19 mouse cellular contexts compared by ENCODE assay signal in the genomic region with DNA sequence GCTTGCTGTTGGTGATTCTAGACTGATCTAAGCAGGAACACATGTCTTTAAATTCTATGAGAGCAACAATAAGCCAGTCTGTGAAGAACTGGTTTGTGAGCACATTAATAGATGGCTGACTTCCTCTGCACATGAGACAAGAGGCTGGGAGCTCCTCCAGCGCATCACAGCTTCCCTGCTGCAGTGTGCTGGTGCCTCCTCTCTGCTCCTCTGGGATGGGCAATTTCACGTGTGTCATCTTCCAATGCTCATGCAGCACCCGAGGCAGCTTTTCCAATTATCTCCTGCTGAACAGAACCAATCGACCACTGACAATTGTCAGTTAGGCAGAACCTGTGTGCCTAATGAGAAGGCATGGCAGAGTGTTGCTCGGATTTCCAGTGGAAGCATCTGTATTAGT.
DNase-seq lines count a peak whose midpoint lies in the region; ATAC-seq lines count a peak whose summit lies in the region.
"Had no signal": no experiment of that assay in that cellular context is flagged by ENCODE, and none has a peak within 500 bp of the region (broad histone marks: within the 10 kb centered on the region; RNA-seq: fewer than 3 reads in every experiment).

No protein-coding gene starts in this region.

- H3K27ac ChIP-seq in hindbrain, embryonic 14.5 days = peak overlapping the region; percentile 48; the same call in 1 of the 2 replicates
- H3K27ac ChIP-seq in hindbrain, embryonic 12.5 days = no peak overlapping the region
- no peak overlapping the region for H3K27ac ChIP-seq in forebrain, embryonic 16.5 days (ENCODE audit: low read length)
- H3K27ac ChIP-seq in neural tube, embryonic 14.5 days (ENCODE audit: low read depth, low read length) = 0 out of 2 replicates have a peak overlapping the region, but pooled peaks have one; percentile 28
- H3K27ac ChIP-seq: embryonic facial prominence, embryonic 12.5 days; heart, adult 2 months; liver, embryonic 12.5 days; lung, embryonic 15.5 days had no signal

- H3K4me1 ChIP-seq in hindbrain, embryonic 14.5 days (replicated peaks; ENCODE audit: control insufficient read depth, insufficient read depth, low read length) = peaks cover 8% of the 10 kb centered on the region
- H3K4me1 ChIP-seq in hindbrain, embryonic 12.5 days = peaks cover 4% of the 10 kb centered on the region; the same call in 1 of the 2 replicates
- peaks cover 4% of the 10 kb centered on the region for H3K4me1 ChIP-seq in forebrain, embryonic 16.5 days (replicated peaks; ENCODE audit: control insufficient read depth, insufficient read depth, low read length)
- H3K4me1 ChIP-seq in neural tube, embryonic 14.5 days (ENCODE audit: control insufficient read depth, insufficient read depth, low read length) = no peaks in the 10 kb centered on the region
- H3K4me1 ChIP-seq: kidney, embryonic 15.5 days; liver, embryonic 12.5 days; stomach, embryonic 15.5 days had no signal

- no peaks in the 10 kb centered on the region for H3K27me3 ChIP-seq in hindbrain, embryonic 14.5 days (ENCODE audit: control insufficient read depth, insufficient read depth, low read length)
- H3K27me3 ChIP-seq in hindbrain, embryonic 12.5 days = no peaks in the 10 kb centered on the region
- H3K27me3 ChIP-seq in forebrain, embryonic 16.5 days (replicated peaks; ENCODE audit: control insufficient read depth, insufficient read depth, low read length) = no peaks in the 10 kb centered on the region
- no peaks in the 10 kb centered on the region for H3K27me3 ChIP-seq in neural tube, embryonic 14.5 days (ENCODE audit: control insufficient read depth, insufficient read depth, low read length)
- H3K27me3 ChIP-seq: embryonic facial prominence, embryonic 12.5 days; kidney, embryonic 15.5 days; limb, embryonic 12.5 days; liver, embryonic 12.5 days; lung, embryonic 15.5 days; stomach, embryonic 15.5 days had no signal

- peak; percentile 77 for ATAC-seq in hindbrain, embryonic 14.5 days (ENCODE audit: low FRiP score)
- no peak; the same call in 1 of the 2 replicates for ATAC-seq in hindbrain, embryonic 12.5 days (ENCODE audit: low FRiP score)
- ATAC-seq in forebrain, embryonic 16.5 days = 0 out of 2 replicates have a peak, but pooled peaks have one; percentile 31
- peak; percentile 74 for ATAC-seq in neural tube, embryonic 14.5 days (ENCODE audit: low read depth)
- ATAC-seq: liver, embryonic 12.5 days had no signal

- H3K9ac ChIP-seq in hindbrain, embryonic 14.5 days = no peak overlapping the region
- H3K9ac ChIP-seq in hindbrain, embryonic 12.5 days = no peak overlapping the region
- H3K9ac ChIP-seq in forebrain, embryonic 16.5 days (replicated peaks; ENCODE audit: low read depth, low read length) = no peak overlapping the region
- H3K9ac ChIP-seq in neural tube, embryonic 14.5 days (replicated peaks; ENCODE audit: low read depth, low read length) = no peak overlapping the region
- H3K9ac ChIP-seq: embryonic facial prominence, embryonic 12.5 days; kidney, embryonic 15.5 days; limb, embryonic 12.5 days; liver, embryonic 12.5 days; lung, embryonic 15.5 days; stomach, embryonic 15.5 days had no signal

- DNase-seq in hindbrain, embryonic 14.5 days (ENCODE audit: low spot score) = peak; percentile 33
- DNase-seq in brain, adult 2 months (ENCODE audit: low read depth, low spot score) = peak; percentile 21
- no peak for DNase-seq in spleen, postnatal 10 days (ENCODE audit: low spot score in 2 of 2)
- no peak for DNase-seq in heart, postnatal 4 days
- DNase-seq: B cell, adult 2 months; cerebellum, adult 9-11 months; gastrocnemius, postnatal 14 days; heart, adult 2 months; heart, postnatal 36 days; lung, postnatal 4 days had no signal

- no peak overlapping the region for H3K4me3 ChIP-seq in hindbrain, embryonic 14.5 days (replicated peaks; ENCODE audit: low read length)
- H3K4me3 ChIP-seq in hindbrain, embryonic 12.5 days = no peak overlapping the region
- no peak overlapping the region for H3K4me3 ChIP-seq in forebrain, embryonic 16.5 days (replicated peaks; ENCODE audit: low read length)
- no peak overlapping the region for H3K4me3 ChIP-seq in neural tube, embryonic 14.5 days (ENCODE audit: low read depth, low read length)
- H3K4me3 ChIP-seq: embryonic facial prominence, embryonic 12.5 days; heart, adult 2 months; kidney, embryonic 15.5 days; limb, embryonic 12.5 days; liver, embryonic 12.5 days; lung, embryonic 15.5 days; stomach, embryonic 15.5 days had no signal

- no peaks in the 10 kb centered on the region for H3K9me3 ChIP-seq in hindbrain, embryonic 14.5 days (ENCODE audit: control insufficient read depth, low read length)
- no peaks in the 10 kb centered on the region for H3K9me3 ChIP-seq in hindbrain, embryonic 12.5 days (replicated peaks)
- H3K9me3 ChIP-seq in forebrain, embryonic 16.5 days (ENCODE audit: control insufficient read depth, low read length) = no peaks in the 10 kb centered on the region
- H3K9me3 ChIP-seq in neural tube, embryonic 14.5 days (ENCODE audit: control insufficient read depth, low read length) = no peaks in the 10 kb centered on the region
- H3K9me3 ChIP-seq: embryonic facial prominence, embryonic 12.5 days; kidney, embryonic 15.5 days; limb, embryonic 12.5 days; liver, embryonic 12.5 days; lung, embryonic 15.5 days; stomach, embryonic 15.5 days had no signal

- 47% methylated on average over 5 of the region's 5 CpGs for WGBS in hindbrain, embryonic 14.5 days
- 70% methylated on average over 5 of the region's 5 CpGs for WGBS in hindbrain, embryonic 12.5 days
- WGBS in forebrain, embryonic 16.5 days = 62% methylated on average over 5 of the region's 5 CpGs
- WGBS in neural tube, embryonic 14.5 days = 59% methylated on average over 5 of the region's 5 CpGs

- H3K36me3 ChIP-seq in hindbrain, embryonic 14.5 days (replicated peaks; ENCODE audit: control insufficient read depth, insufficient read depth) = no peaks in the 10 kb centered on the region
- H3K36me3 ChIP-seq in hindbrain, embryonic 12.5 days = no peaks in the 10 kb centered on the region
- no peaks in the 10 kb centered on the region for H3K36me3 ChIP-seq in forebrain, embryonic 16.5 days (ENCODE audit: control insufficient read depth, insufficient read depth)
- H3K36me3 ChIP-seq in neural tube, embryonic 14.5 days (ENCODE audit: control insufficient read depth, insufficient read depth, low read length) = no peaks in the 10 kb centered on the region
- H3K36me3 ChIP-seq: embryonic facial prominence, embryonic 12.5 days; kidney, embryonic 15.5 days; limb, embryonic 12.5 days; liver, embryonic 12.5 days; lung, embryonic 15.5 days; stomach, embryonic 15.5 days had no signal

- no peak overlapping the region for H3K4me2 ChIP-seq in hindbrain, embryonic 14.5 days (replicated peaks)
- H3K4me2 ChIP-seq in hindbrain, embryonic 12.5 days (replicated peaks) = no peak overlapping the region
- H3K4me2 ChIP-seq in forebrain, embryonic 16.5 days (ENCODE audit: low read length) = no peak overlapping the region
- H3K4me2 ChIP-seq in neural tube, embryonic 14.5 days (ENCODE audit: low read depth, low read length) = no peak overlapping the region
- H3K4me2 ChIP-seq: embryonic facial prominence, embryonic 12.5 days; kidney, embryonic 15.5 days; liver, embryonic 12.5 days; lung, embryonic 15.5 days; stomach, embryonic 15.5 days had no signal

Comparison
In these comparisons a context has a peak if more than half of its experiments do, and no peak if none do; other contexts are left out.
1. H3K27ac ChIP-seq: peak in hindbrain, embryonic 14.5 days (single experiment) and neural tube, embryonic 14.5 days (single experiment); none in hindbrain, embryonic 12.5 days (single experiment) and forebrain, embryonic 16.5 days (single experiment).
2. DNase-seq: peak in hindbrain, embryonic 14.5 days (single experiment) and brain, adult 2 months (single experiment); none in spleen, postnatal 10 days (0 of 2) and heart, postnatal 4 days (single experiment).